Mouse (Mus musculus) intestine, embryonic 16.5 days (tissue): ENCODE measurements around the gene Cdc14a. TPM values are rescaled to one million over a fixed set of nuclear protein-coding genes. Genes with fewer than 3 reads are reported as not detected.

Experiments
- ATAC-seq: fragments of 200-750 bp; cut with Nextera tagmentation; 2 replicates; pipeline ENCODE4 v1.8.0; 2017; ENCODE audit warnings: moderate TSS enrichment, moderate library complexity
- H3K27ac ChIP-seq: fragments of 300-500 bp; sonication (generic); 2 replicates; pipeline ENCODE4 v1.5.1; 2014; ENCODE audit warnings: mild to moderate bottlenecking, low read length
- H3K27me3 ChIP-seq: fragments of 300-500 bp; sonication (generic); replicated peaks from 2 replicates; pipeline ENCODE4 v1.6.1; 2014; ENCODE audit warnings: low read length, control low read depth, mixed read lengths; ENCODE audit not compliant: control insufficient read depth, insufficient read depth
- H3K36me3 ChIP-seq: fragments of 300-500 bp; sonication (generic); 2 replicates; pipeline ENCODE4 v1.6.1; 2014; ENCODE audit warnings: low read length, control low read depth; ENCODE audit not compliant: control insufficient read depth, insufficient read depth
- H3K4me1 ChIP-seq: fragments of 300-500 bp; sonication (generic); 2 replicates; pipeline ENCODE4 v1.6.1; 2014; ENCODE audit warnings: low read length, control low read depth, mixed read lengths; ENCODE audit not compliant: control insufficient read depth, insufficient read depth
- H3K4me2 ChIP-seq: fragments of 300-500 bp; sonication (generic); 2 replicates; pipeline ENCODE4 v1.6.1; 2014; ENCODE audit warnings: low read depth, low read length, control low read depth
- H3K4me3 ChIP-seq: fragments of 300-500 bp; sonication (generic); 2 replicates; pipeline ENCODE4 v1.5.1; 2014; ENCODE audit warnings: mild to moderate bottlenecking, low read length
- H3K9ac ChIP-seq: fragments of 300-500 bp; sonication (generic); 2 replicates; pipeline ENCODE4 v1.6.1; 2014; ENCODE audit warnings: low read depth, low read length
- H3K9me3 ChIP-seq: fragments of 300-500 bp; sonication (generic); 2 replicates; pipeline ENCODE4 v1.6.1; 2016; ENCODE audit warnings: low read length, control low read depth; ENCODE audit not compliant: control insufficient read depth
- WGBS: fragments of 180-500 bp; shearing (Covaris S2); extraction: QIAGEN DNeasy Blood & Tissue Kit; methylation state at CpG from one replicate; pipeline ENCODE4 v1.1.7; 2014; 5-methylcytosine and 5-hydroxymethylcytosine counted together
- polyA plus RNA-seq: library from polyadenylated mRNA; unstranded; fragments of >200 nt; fragmentation: Nextera tagmentation; extraction: Ambion mirVana; gene quantifications from 2 replicates; pipeline ENCODE4 v1.2.1, GENCODE M21; 2015

Cdc14a gene
- polyA plus RNA-seq, 1 experiment from 2014 or later: 5.4 TPM

- Histone ChIP-seq H3K9ac (no peak overlapping the region), H3K36me3 (no peaks in the 10 kb centered on the region), H3K9me3 (no peaks in the 10 kb centered on the region), H3K4me2 (no peak overlapping the region), H3K27me3 (no peaks in the 10 kb centered on the region), H3K27ac (no peak overlapping the region; the same call in 1 of the 2 replicates), H3K4me1 (no peaks in the 10 kb centered on the region; the same call in 1 of the 2 replicates), H3K4me3 (no peak overlapping the region)
- peak; percentile 77 for ATAC-seq
- WGBS: 57% methylated on average over 8 of the region's 8 CpGs
These were observed 16.5 kb upstream of the Cdc14a start for GRCm38 (mm10) chr3:116440066-116440997.

GRCm38 (mm10) chr3:116436811-116437601, 13.2 kb upstream of the Cdc14a start:
- no peak for ATAC-seq

GRCm38 (mm10) chr3:116436113-116436512, 12.3 kb upstream of the Cdc14a start:
- H3K27ac ChIP-seq: no peak overlapping the region
- H3K36me3 ChIP-seq: no peaks in the 10 kb centered on the region
- no peaks in the 10 kb centered on the region; the same call in 1 of the 2 replicates for H3K4me1 ChIP-seq
- H3K4me2 ChIP-seq: no peak overlapping the region
- H3K27me3 ChIP-seq: no peaks in the 10 kb centered on the region
- no peak overlapping the region for H3K9ac ChIP-seq
- 79% methylated on average over 3 of the region's 3 CpGs for WGBS
- H3K9me3 ChIP-seq: no peaks in the 10 kb centered on the region
- H3K4me3 ChIP-seq: no peak overlapping the region
- no peak for ATAC-seq

More at GRCm38 (mm10) chr3:116436811-116437601, 13.2 kb upstream of the Cdc14a start:
- Histone ChIP-seq H3K4me1 (no peaks in the 10 kb centered on the region; the same call in 1 of the 2 replicates), H3K4me2 (no peak overlapping the region), H3K36me3 (no peaks in the 10 kb centered on the region), H3K27me3 (no peaks in the 10 kb centered on the region), H3K27ac (no peak overlapping the region), H3K9ac (no peak overlapping the region), H3K4me3 (no peak overlapping the region), H3K9me3 (no peaks in the 10 kb centered on the region)
- 78% methylated on average over 9 of the region's 9 CpGs for WGBS

GRCm38 (mm10) chr3:116434757-116435156, 10.9 kb upstream of the Cdc14a start:
- Histone ChIP-seq H3K4me3 (no peak overlapping the region), H3K9me3 (no peaks in the 10 kb centered on the region), H3K27me3 (no peaks in the 10 kb centered on the region), H3K9ac (no peak overlapping the region), H3K4me2 (no peak overlapping the region), H3K36me3 (no peaks in the 10 kb centered on the region), H3K27ac (no peak overlapping the region), H3K4me1 (no peaks in the 10 kb centered on the region)
- ATAC-seq: no peak
- 90% methylated on average over 2 of the region's 3 CpGs for WGBS

GRCm38 (mm10) chr3:116425901-116426300, 2.1 kb upstream of the Cdc14a start:
- 95% methylated on average over 6 of the region's 6 CpGs for WGBS
- ATAC-seq: no peak
- H3K36me3 ChIP-seq: no peaks in the 10 kb centered on the region
- no peak overlapping the region for H3K4me2 ChIP-seq
- no peak overlapping the region for H3K4me3 ChIP-seq
- peaks cover 9% of the 10 kb centered on the region for H3K4me1 ChIP-seq
- H3K27me3 ChIP-seq: no peaks in the 10 kb centered on the region
- H3K9ac ChIP-seq: no peak overlapping the region
- no peak overlapping the region for H3K27ac ChIP-seq
- H3K9me3 ChIP-seq: no peaks in the 10 kb centered on the region

GRCm38 (mm10) chr3:116424973-116425284, 1.1 kb upstream of the Cdc14a start:
- H3K4me1 ChIP-seq: peaks cover 9% of the 10 kb centered on the region
- ATAC-seq: peak; percentile 69
- H3K4me2 ChIP-seq: peak overlapping the region; percentile 90
- no peaks in the 10 kb centered on the region for H3K27me3 ChIP-seq
- H3K27ac ChIP-seq: peak overlapping the region; percentile 85
- H3K9me3 ChIP-seq: no peaks in the 10 kb centered on the region
- under 1% methylated on average over 11 of the region's 11 CpGs for WGBS
- H3K9ac ChIP-seq: peak overlapping the region; percentile 86
- peak overlapping the region; percentile 86 for H3K4me3 ChIP-seq
- no peaks in the 10 kb centered on the region for H3K36me3 ChIP-seq

- Histone ChIP-seq H3K36me3 (no peaks in the 10 kb centered on the region), H3K9me3 (no peaks in the 10 kb centered on the region), H3K27me3 (no peaks in the 10 kb centered on the region), H3K9ac (peak overlapping the region; percentile 86), H3K27ac (peak overlapping the region; percentile 85), H3K4me1 (peaks cover 9% of the 10 kb centered on the region), H3K4me2 (peak overlapping the region; percentile 90), H3K4me3 (peak overlapping the region; percentile 86)
- ATAC-seq: peak; percentile 21
- WGBS: under 1% methylated on average over 32 of the region's 32 CpGs
These were observed 534 bp upstream of the Cdc14a start for GRCm38 (mm10) chr3:116424160-116424972.

GRCm38 (mm10) chr3:116422795-116423352, 958 bp downstream of the Cdc14a start:
- WGBS: under 1% methylated on average over 23 of the region's 23 CpGs
- H3K4me2 ChIP-seq: peak overlapping the region; percentile 90
- ATAC-seq: peak; percentile 5

More at GRCm38 (mm10) chr3:116422795-116423352, 958 bp downstream of the Cdc14a start:
- Histone ChIP-seq H3K9ac (peak overlapping the region; percentile 86), H3K27ac (peak overlapping the region; percentile 85), H3K4me1 (peaks cover 9% of the 10 kb centered on the region), H3K4me3 (peak overlapping the region; percentile 86), H3K9me3 (no peaks in the 10 kb centered on the region), H3K36me3 (no peaks in the 10 kb centered on the region), H3K27me3 (no peaks in the 10 kb centered on the region)
